Mouse (Mus musculus) G1E (cell line): ENCODE data around the gene Traf7. TPM values are rescaled to one million over a fixed set of nuclear protein-coding genes. Genes with fewer than 3 reads are reported as not detected.

Experiments
- ATAC-seq: 2 replicates; pipeline ENCODE4 v1.8.0; 2016; ENCODE audit warnings: mild to moderate bottlenecking; ENCODE audit not compliant: insufficient number of reproducible peaks, poor library complexity, low FRiP score, severe bottlenecking; ENCODE audit errors: extremely low read depth
- DNase-seq: peaks from one replicate; pipeline ENCODE4 v3.0.0; 2012; ENCODE audit warnings: low spot score
- H3K27me3 ChIP-seq: 2 replicates; pipeline ENCODE4 v1.6.1; 2012; ENCODE audit warnings: mild to moderate bottlenecking, low read length, inconsistent platforms; ENCODE audit not compliant: insufficient read depth
- H3K36me3 ChIP-seq: replicated peaks from 2 replicates; pipeline ENCODE3; 2012; ENCODE audit warnings: mild to moderate bottlenecking, inconsistent platforms
- H3K4me1 ChIP-seq: 2 replicates; pipeline ENCODE4 v1.6.1; 2012; ENCODE audit warnings: low read depth, low read length, inconsistent platforms, mixed read lengths; ENCODE audit not compliant: insufficient read depth
- H3K4me3 ChIP-seq: 2 replicates; pipeline ENCODE4 v1.5.1; 2012; ENCODE audit warnings: low read depth, mild to moderate bottlenecking, inconsistent platforms, low read length, moderate library complexity, mixed read lengths
- H3K9me3 ChIP-seq: replicated peaks from 2 replicates; pipeline ENCODE4 v1.6.1; 2012; ENCODE audit warnings: inconsistent platforms
- CTCF ChIP-seq: IDR thresholded peaks from 2 replicates; pipeline ENCODE4 v1.5.1; 2012; ENCODE audit warnings: low read depth, low read length, inconsistent platforms, mixed read lengths
- GATA1 ChIP-seq: IDR thresholded peaks from 2 replicates; pipeline ENCODE4 v1.6.1; 2012; ENCODE audit warnings: borderline replicate concordance, low read length, inconsistent platforms, mixed read lengths
- GATA2 ChIP-seq: IDR thresholded peaks from 2 replicates; pipeline ENCODE4 v1.6.1; 2012; ENCODE audit warnings: low read depth, low read length, inconsistent platforms, borderline replicate concordance
- POLR2AphosphoS5 ChIP-seq: IDR thresholded peaks from 2 replicates; pipeline ENCODE4 v1.6.1; 2012; ENCODE audit warnings: low read depth, low read length, inconsistent platforms; ENCODE audit not compliant: insufficient replicate concordance
- TAL1 ChIP-seq: conservative IDR thresholded peaks from 2 replicates; pipeline ENCODE4 v1.6.1; 2012; ENCODE audit warnings: low read depth, low read length, inconsistent platforms, mixed read lengths
- polyA plus RNA-seq: library from polyadenylated mRNA; stranded (reverse); fragments of >175 nt; gene quantifications from 2 replicates; pipeline ENCODE4 v1.2.3, GENCODE M21; 2012
- total RNA-seq, 2 experiments: library from RNA; stranded (forward) in 1 of 2; stranded (reverse) in 1 of 2; fragments of 200-1000 nt in 1 of 2; fragments of >200 nt in 1 of 2; fragmentation: Nextera tagmentation in 1 of 2; gene quantifications; 2 replicates each; pipeline ENCODE4 v1.2.3; 2014 to 2017

Traf7 gene
- total and polyA plus RNA-seq, 3 experiments: 62.8 to 198 (median 81.7) TPM

DNA sequence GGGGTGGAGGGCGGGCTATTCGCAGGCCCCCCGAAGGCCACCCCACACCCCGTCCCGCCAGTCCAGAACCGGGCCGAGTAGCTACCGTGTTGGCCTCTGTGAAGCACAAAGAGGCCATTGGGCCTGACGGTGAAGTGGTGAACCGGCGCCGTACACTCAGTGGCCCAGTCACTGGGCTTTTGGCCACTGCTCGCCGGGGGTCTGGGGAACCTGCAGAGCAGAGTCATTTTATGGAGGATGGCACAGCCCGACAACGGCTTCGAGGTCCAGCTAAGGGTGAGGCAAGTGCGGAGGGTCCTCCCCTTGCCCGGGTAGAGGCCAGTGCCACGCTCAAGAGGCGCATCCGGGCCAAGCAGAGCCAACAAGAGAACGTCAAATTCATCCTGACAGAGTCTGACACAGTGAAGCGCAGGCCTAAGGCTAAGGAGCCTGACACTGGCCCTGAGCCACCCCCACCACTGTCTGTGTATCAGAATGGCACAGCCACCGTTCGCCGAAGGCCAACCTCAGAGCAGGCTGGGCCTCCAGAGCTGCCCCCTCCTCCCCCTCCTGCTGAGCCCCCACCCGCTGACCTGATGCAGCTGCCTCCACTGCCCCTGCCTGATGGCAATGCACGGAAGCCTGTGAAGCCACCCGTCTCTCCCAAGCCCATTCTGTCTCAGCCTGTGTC lies 22.3 kb downstream of the Traf7 start:
- Histone ChIP-seq H3K27me3 (peaks cover 41% of the 10 kb centered on the region), H3K36me3 (peaks cover 60% of the 10 kb centered on the region), H3K4me3 (no peak overlapping the region), H3K9me3 (no peaks in the 10 kb centered on the region), H3K4me1 (peaks cover 16% of the 10 kb centered on the region; the same call in 1 of the 2 replicates)
- no peak for ATAC-seq
- TF ChIP-seq TAL1 (no peak), GATA1 (no peak), POLR2AphosphoS5 (no peak), CTCF (no peak), GATA2 (no peak)
- DNase-seq: no peak

- no peak for DNase-seq
- peaks cover 16% of the 10 kb centered on the region; the same call in 1 of the 2 replicates for H3K4me1 ChIP-seq
- no peaks in the 10 kb centered on the region for H3K9me3 ChIP-seq
- no peak overlapping the region for H3K4me3 ChIP-seq
- H3K36me3 ChIP-seq: peaks cover 46% of the 10 kb centered on the region
- H3K27me3 ChIP-seq: peaks cover 53% of the 10 kb centered on the region
- no peak for ATAC-seq
- TF ChIP-seq POLR2AphosphoS5 (no peak), CTCF (no peak), TAL1 (no peak), GATA2 (no peak), GATA1 (no peak)
Measured at GRCm38 (mm10) chr17:24504085-24504484, 23.7 kb downstream of the Traf7 start.

GRCm38 (mm10) chr17:24502208-24502607 lies 25.5 kb downstream of the Traf7 start:
- ATAC-seq: no peak
- no peak for DNase-seq

GRCm38 (mm10) chr17:24496026-24496425 lies 31.7 kb downstream of the Traf7 start:
- no peak for DNase-seq
- no peak overlapping the region for H3K4me3 ChIP-seq
- TF ChIP-seq TAL1 (no peak), GATA2 (no peak), CTCF (no peak), GATA1 (no peak), POLR2AphosphoS5 (no peak)

More at GRCm38 (mm10) chr17:24502208-24502607, 25.5 kb downstream of the Traf7 start:
- no peak overlapping the region for H3K4me3 ChIP-seq
- H3K4me1 ChIP-seq: peaks cover 11% of the 10 kb centered on the region; the same call in 1 of the 2 replicates
- H3K9me3 ChIP-seq: no peaks in the 10 kb centered on the region
- no peak for TF ChIP-seq GATA1
- no peak for TF ChIP-seq CTCF
- no peak for TF ChIP-seq POLR2AphosphoS5
- no peak for TF ChIP-seq TAL1
- no peak for TF ChIP-seq GATA2
- H3K36me3 ChIP-seq: peaks cover 28% of the 10 kb centered on the region
- peaks cover 66% of the 10 kb centered on the region for H3K27me3 ChIP-seq

DNA sequence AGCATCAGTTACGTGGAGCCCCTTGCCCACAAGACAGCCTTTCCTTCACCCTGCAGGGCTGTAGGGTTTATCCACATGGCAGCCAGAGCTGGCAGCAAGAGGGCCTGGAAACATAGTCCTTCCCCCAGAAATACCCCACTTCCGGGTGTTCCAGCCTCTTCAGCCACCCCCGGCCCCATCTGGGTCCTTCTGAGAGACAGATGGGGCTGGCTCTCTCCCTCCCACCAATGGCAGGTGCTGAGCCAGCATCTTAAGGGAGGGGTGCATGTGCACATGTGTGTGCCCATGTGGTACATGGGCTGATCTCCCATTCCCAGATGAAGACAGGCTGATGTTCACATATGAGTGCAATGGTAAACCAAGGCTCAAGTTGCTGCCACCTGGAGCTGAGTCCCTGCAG lies 32.3 kb downstream of the Traf7 start:
- H3K4me1 ChIP-seq: no peaks in the 10 kb centered on the region
- TF ChIP-seq POLR2AphosphoS5: no peak
- TF ChIP-seq GATA2: no peak
- TF ChIP-seq TAL1: no peak
- TF ChIP-seq GATA1: no peak
- no peak for TF ChIP-seq CTCF
- no peaks in the 10 kb centered on the region for H3K9me3 ChIP-seq
- ATAC-seq (no peak), DNase-seq (no peak)
- H3K27me3 ChIP-seq: peaks cover 50% of the 10 kb centered on the region
- H3K4me3 ChIP-seq: no peak overlapping the region
- no peaks in the 10 kb centered on the region for H3K36me3 ChIP-seq

More at GRCm38 (mm10) chr17:24496026-24496425, 31.7 kb downstream of the Traf7 start:
- Histone ChIP-seq H3K4me1 (no peaks in the 10 kb centered on the region; the same call in 1 of the 2 replicates), H3K36me3 (no peaks in the 10 kb centered on the region), H3K27me3 (peaks cover 50% of the 10 kb centered on the region), H3K9me3 (no peaks in the 10 kb centered on the region)
- ATAC-seq: no peak

DNA sequence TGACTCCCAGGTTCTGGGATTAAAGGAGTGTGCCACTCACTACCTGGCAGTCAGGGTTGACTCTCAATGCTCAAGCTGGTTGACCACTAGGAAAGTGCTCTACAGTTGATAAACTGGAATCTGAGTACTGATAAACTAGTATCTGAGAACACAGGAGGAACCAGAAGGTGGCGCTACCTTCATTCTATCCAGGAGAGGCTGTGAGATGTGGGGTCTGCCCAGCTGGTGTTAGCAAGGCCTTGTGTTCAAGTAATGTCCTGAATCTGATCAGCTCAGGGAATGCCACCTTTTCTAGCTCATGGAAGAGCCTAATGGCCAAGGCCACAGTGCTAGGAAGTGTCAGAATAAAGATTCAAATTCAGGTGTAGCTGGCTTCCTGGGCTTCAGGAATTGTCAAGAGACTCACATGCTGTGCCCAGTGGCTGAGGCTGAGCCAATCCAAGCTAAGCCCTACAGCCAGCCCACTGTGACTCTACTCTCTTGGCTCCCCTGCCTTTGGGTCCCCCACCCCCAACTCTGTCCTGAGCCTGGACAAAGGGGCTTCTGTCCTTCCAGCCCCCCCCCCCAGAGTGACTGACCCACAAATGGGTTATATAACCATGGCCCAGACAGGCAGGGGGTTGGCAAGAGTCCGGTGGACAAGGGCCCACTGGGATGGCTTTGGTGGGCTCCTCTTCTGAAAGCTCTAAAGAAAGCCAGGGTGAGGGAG lies 33.0 kb downstream of the Traf7 start:
- no peak for ATAC-seq

More for the DNA sequence above, 33.0 kb downstream of the Traf7 start:
- TF ChIP-seq CTCF: 0 out of 2 replicates have a peak, but pooled peaks have one; percentile 5
- TF ChIP-seq GATA2: no peak
- TF ChIP-seq POLR2AphosphoS5: no peak
- H3K36me3 ChIP-seq: no peaks in the 10 kb centered on the region
- no peaks in the 10 kb centered on the region for H3K9me3 ChIP-seq
- no peak overlapping the region for H3K4me3 ChIP-seq
- peak; percentile 45 for DNase-seq
- H3K4me1 ChIP-seq: no peaks in the 10 kb centered on the region
- H3K27me3 ChIP-seq: peaks cover 51% of the 10 kb centered on the region
